Mouse (Mus musculus) thymus, adult 18-20 months (tissue): ENCODE data around the gene Irgq.
A peak's percentile ranks its signal among the peaks of the same experiment; 100 is the strongest.
"Not testable (repeated sequence)": the region's sequence is repeated elsewhere in the genome, so short reads cannot be mapped to it uniquely, and the experiment has no call there.

Experiments
- DNase-seq, 2 experiments: peaks; one replicate each; pipeline ENCODE4 v3.0.0; 2022; ENCODE audit warnings: mixed read lengths in 2 of 2

The Irgq gene

GRCm38 (mm10) chr7:24516319-24516718, 14.2 kb upstream of the Irgq start:
- not testable (repeated sequence) for DNase-seq

GRCm38 (mm10) chr7:24517077-24517476, 13.4 kb upstream of the Irgq start:
- no peak for DNase-seq

DNA sequence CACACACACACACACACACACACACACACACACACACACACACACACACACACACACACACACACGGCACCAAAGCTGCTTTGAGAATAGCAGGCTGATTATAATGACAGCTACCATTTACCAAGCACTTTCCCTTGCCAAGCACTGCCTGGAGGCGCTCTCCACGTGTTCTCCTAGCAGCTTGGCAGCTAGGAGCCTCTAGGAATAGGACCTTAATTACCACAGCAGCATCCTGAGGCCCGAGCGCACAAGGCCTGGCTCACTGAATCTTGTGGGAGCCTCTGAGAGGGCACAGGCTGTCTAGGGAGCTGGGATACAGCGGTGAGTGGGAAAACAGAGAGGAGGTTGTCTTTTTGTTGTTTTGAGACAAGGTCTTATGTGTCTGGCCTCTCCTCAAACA, 12.8 kb upstream of the Irgq start:
- DNase-seq, result no peak

DNA sequence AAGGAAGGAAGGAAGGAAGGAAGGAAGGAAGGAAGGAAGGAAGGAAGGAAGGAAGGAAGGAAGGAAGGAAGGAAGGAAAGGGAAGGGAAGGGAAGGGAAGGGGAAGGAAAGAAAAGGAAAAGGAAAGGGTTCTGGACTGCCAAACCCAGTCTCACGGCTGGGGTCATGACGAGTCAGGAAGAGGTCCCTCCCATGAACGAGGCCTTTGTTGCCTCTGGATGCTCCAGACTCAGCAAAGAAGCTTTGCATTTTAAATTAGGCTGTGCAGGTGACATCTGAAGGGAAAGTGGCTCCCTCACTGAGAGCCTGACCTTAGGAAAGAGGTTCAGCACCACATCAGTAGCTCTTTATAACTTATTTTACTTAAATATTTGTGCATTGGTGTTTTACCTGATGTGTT, 11.4 kb upstream of the Irgq start:
- DNase-seq, result no peak

DNA sequence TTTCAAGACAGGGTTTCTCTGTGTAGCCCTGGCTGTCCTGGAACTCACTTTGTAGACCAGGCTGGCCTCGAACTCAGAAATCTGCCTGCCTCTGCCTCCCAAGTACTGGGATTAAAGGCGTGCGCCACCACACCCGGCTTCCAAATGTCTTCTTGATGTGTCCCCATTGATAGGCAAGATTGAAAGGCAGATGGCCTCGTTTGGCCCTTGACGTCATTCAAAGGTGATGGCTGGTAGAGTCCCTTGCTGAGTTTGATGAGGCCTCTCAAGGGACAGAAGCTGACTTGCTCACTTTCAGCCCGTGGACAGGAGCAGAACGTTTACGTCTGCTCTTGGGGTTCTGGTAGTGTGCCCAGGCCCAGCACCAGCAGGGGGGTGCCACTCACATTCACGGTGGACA, 10.4 kb upstream of the Irgq start:
- DNase-seq, result not testable (repeated sequence)

- DNase-seq, result no peak
Measured at GRCm38 (mm10) chr7:24522805-24523204, 7.7 kb upstream of the Irgq start.

- no peak for DNase-seq
Measured at GRCm38 (mm10) chr7:24523723-24524122, 6.8 kb upstream of the Irgq start.

DNA sequence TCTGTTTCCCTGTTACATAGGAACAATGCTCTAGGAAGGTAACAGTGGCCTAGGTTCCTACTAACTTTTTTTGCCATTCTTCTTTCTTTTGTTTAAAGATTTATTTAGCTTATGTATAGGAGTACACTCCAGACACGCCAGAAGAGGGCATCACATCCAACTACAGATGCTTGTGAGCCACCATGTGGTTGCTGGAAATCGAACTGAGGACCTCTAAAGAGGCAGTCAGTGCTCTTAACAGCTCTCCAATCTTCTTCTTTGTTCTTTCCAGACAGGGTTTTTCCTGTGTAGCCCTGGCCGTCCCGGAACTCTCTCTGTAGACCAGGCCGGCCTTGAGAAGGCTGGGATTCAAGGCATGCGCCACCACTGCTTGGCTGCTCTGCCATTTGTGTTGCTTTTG, 5.5 kb upstream of the Irgq start:
- DNase-seq, result no peak

GRCm38 (mm10) chr7:24525686-24526420, 4.6 kb upstream of the Irgq start:
- DNase-seq, result no peak

- DNase-seq, result no peak
Measured at GRCm38 (mm10) chr7:24528861-24529260, 1.6 kb upstream of the Irgq start.

DNA sequence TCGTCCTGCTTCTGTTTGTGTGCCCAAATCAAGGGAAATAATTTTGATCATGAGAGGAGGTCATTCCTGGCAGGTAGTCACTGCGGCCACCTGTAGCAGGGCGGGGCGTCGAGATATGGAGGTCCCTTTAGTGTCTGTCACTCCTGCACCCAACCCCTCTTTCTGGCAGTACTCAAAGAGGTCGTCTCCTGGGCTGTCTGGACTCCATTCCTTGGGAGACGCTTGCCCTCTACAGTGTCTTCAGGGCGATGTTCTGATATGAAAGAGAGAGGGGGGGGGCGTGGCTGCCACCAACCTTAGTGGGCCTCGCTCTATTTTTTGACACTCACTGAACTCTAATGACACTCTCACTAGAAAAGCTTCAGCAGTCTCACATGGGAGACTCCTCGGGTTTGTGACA, 909 bp upstream of the Irgq start:
- no peak for DNase-seq

DNA sequence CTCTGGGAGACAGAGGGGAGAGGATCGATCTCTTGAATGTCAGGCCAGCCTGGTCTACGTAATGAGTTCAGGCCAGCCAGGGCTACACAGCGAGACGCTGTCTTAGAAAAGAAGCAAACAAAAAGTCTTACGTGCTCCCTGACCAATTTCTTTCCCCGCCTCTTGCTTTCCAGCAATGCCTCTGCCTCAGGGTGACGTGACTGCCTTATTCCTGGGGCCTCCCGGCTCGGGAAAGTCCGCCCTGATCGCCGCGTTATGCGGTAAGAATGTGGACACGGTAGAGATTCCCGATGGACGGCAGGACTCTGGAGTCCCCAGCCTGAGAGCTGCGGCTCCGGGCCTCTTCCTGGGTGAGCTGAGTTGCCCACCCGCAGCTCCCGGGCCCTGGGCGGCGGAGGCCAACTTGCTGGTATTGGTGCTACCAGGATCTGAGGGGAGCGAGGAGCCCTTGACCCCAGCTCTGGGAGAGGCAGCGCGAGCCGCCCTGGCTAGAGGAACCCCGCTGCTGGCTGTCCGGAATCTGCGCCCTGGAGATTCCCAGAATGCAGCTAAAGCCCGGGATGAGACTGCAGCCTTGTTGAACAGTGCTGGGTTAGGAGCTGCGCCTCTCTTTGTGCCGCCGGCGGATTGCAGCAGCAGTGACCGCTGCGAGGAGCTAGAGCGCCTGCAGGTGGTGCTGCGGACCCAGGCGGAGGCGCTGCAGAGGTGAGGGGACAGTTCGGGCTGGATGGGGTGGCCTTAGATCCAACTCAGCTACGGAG, 902 bp downstream of the Irgq start:
- peak; percentile 48 to 49 for DNase-seq

- DNase-seq, result no peak
Measured at GRCm38 (mm10) chr7:24533031-24533571, 2.6 kb downstream of the Irgq start.

DNA sequence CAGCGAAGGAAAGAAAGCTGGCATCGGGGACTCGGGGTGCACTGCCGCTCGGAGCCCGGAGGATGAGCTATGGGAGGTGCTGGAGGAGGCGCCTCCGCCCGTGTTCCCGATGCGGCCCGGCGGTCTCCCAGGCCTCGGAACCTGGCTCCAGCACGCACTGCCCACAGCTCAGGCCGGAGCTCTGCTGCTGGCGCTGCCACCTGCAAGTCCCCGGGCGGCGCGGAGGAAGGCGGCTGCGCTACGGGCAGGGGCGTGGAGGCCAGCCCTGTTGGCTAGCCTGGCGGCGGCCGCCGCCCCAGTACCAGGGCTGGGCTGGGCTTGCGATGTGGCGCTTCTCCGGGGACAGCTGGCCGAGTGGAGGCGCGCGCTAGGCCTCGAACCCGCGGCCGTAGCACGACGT, 3.3 kb downstream of the Irgq start:
- DNase-seq, result no peak

DNA sequence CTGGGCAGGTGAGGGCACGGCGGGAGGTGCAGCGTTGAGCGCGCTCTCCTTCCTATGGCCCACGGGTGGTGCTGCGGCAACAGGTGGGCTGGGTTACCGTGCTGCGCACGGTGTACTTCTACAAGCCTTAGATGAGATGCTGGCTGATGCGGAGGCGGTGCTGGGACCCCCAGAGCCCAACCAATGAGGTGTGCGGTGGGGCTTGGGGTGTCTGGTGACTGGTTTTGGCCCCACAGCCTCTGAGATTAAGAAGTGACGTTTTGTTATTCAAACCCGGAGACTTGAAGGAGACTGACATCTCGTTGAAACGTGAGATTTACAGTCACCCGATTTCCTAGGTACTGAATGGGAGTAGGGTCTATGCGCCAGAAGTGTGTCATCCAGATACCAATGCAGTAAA, 3.8 kb downstream of the Irgq start:
- no peak for DNase-seq

- DNase-seq, result no peak
Measured at GRCm38 (mm10) chr7:24537081-24537480, 6.6 kb downstream of the Irgq start.

DNA sequence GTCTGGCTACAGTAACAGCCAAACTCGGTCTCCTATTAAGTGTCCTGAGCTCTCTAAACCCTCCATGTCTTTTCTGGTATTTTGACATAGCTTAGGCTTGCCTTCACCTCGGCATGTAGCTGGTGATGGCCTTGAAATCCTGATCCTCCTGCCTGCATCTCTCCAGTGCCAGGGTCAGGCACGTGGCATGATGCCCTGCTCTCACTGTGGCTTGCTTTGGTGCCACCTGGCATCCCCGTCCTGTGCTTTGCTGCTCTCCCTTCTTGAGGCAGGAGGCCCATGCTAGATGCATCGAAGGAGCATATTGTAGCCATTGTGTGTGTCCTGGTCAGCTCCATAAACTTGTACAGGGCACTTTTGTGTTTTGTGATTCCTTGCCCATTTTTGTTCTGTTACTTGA, 7.1 kb downstream of the Irgq start:
- no peak for DNase-seq

- no peak for DNase-seq
Measured at GRCm38 (mm10) chr7:24538154-24538553, 7.7 kb downstream of the Irgq start.

DNA sequence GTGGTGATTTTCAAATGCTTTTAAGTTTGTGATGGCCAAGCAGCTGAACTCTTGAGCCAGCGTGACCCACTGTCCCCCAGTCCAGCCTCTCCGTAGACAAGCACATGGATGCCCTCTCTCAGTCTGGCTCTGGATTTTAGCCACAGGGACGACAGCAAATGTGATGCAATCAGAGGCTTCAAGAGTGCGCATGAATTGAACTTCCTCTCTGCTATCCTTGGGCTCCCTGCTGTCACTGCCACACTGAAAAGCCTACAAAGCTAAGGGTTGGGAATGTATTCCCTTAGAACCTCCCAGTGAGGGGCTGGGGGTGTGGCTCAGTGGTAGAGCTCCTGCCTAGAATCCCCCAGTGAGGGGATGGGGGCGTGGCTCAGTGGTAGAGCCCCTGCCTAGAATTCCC, 8.2 kb downstream of the Irgq start:
- no peak for DNase-seq

DNA sequence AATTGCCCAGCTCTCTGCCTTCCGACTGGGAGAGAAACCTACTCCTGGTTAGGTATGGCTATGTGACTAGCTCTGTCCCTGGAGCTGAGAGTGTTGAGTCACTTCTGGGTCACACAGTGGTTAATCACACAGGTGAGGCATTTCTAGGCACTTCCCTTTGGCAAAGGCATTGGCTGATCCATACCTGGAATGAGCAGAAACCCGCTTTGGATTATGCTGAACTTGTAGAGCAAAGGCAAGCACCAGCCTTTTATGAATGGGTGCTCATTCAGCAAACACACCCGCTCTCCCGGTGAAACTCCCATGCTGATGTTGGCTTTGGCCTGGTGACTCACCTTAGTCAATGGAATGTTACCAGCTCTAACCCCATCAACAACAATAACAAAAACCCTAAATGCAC, 9.2 kb downstream of the Irgq start:
- DNase-seq, result no peak

- no peak for DNase-seq
Measured at GRCm38 (mm10) chr7:24544506-24544905, 14.0 kb downstream of the Irgq start.

- DNase-seq, result no peak
Measured at GRCm38 (mm10) chr7:24546068-24546614, 15.7 kb downstream of the Irgq start, which contains the start of the genes Pinlyp and Xrcc1. TSS of gene Pinlyp (minus strand) at chr7:24546118. TSS of gene Xrcc1 (plus strand) at chr7:24546289.

DNA sequence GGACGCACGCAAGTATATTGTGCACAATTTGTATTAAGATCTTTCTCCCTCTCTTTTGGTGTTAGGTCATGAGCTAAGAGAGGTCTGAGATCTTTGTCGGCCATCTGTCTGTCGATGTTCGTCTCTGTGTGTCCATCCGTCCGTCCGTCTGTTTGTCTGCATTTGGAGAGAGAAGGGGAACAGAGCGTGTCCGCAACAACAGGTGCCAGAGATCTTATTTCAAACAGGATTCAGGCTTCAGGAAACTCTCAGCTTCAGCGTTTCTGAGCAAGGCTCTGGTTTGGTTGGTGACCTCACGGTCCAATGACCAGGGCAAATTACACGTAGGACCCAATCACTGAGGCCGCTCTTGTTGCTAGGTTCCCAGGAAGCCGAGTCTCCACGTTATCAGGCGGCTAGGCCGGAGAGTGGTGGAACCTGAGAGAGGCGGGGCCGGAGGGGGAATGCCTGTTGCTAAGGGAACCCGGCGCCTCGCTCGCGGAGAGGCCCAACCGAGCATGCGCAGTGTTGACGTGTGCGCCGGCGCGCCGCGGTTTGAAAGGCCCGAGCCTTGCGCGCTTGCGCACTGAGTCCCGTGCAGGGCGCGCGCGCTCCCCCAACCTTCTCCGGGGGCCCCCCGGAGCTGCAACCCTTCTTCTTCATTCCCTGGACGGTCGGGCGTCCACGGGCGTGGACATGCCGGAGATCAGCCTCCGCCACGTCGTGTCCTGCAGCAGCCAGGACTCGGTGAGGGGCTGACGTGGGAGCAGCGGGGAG, 16.3 kb downstream of the Irgq start:
- DNase-seq, result peak; percentile 96 to 97
